ENCODE assay signal across 8 mouse cellular contexts in genomic region chr7:143548231-143548961, GRCm38 (mm10). TPM values are rescaled to one million over a fixed set of nuclear protein-coding genes. Genes with fewer than 3 reads are reported as not detected.
DNase-seq lines count a peak whose midpoint lies in the region; ATAC-seq and TF ChIP-seq lines count a peak whose summit lies in the region.

No protein-coding gene starts in this region.

- no peaks in the 10 kb centered on the region for H3K36me3 ChIP-seq in lung, embryonic 15.5 days
- H3K36me3 ChIP-seq in embryonic facial prominence, embryonic 15.5 days = no peaks in the 10 kb centered on the region
- H3K36me3 ChIP-seq in intestine, postnatal 0 days (ENCODE audit: control insufficient read depth, insufficient read depth) = no peaks in the 10 kb centered on the region
- 0 out of 2 replicates have a peak, but pooled peaks cover 3% of the 10 kb centered on the region for H3K36me3 ChIP-seq in midbrain, embryonic 16.5 days (ENCODE audit: control insufficient read depth, insufficient read depth, low read length)

- peak; percentile 79 to 91 for DNase-seq in adrenal gland, postnatal 36 days
- no peak for DNase-seq in adrenal gland, adult 8-10 months
- DNase-seq in lung, postnatal 14 days = no peak
- DNase-seq in cerebellum, adult 11 months = no peak

- WGBS in lung, embryonic 15.5 days = under 1% methylated on average over 53 of the region's 63 CpGs
- under 1% methylated on average over 56 of the region's 63 CpGs for WGBS in embryonic facial prominence, embryonic 15.5 days
- WGBS in intestine, postnatal 0 days = under 1% methylated on average over 42 of the region's 63 CpGs
- 0% methylated on average over 39 of the region's 63 CpGs for WGBS in midbrain, embryonic 16.5 days

- peak overlapping the region; percentile 97 for H3K4me3 ChIP-seq in lung, embryonic 15.5 days
- H3K4me3 ChIP-seq in embryonic facial prominence, embryonic 15.5 days (replicated peaks) = peak overlapping the region; percentile 97
- peak overlapping the region; percentile 90 for H3K4me3 ChIP-seq in intestine, postnatal 0 days (ENCODE audit: low read depth, low read length)
- peak overlapping the region; percentile 96 for H3K4me3 ChIP-seq in midbrain, embryonic 16.5 days (ENCODE audit: low read depth, low read length)

- TF ChIP-seq CTCF in intestine, postnatal 0 days (IDR thresholded peaks at IDR 0.05; ENCODE audit: low read depth) = no peak

- peak overlapping the region; percentile 96 for H3K27ac ChIP-seq in lung, embryonic 15.5 days
- H3K27ac ChIP-seq in embryonic facial prominence, embryonic 15.5 days (replicated peaks) = peak overlapping the region; percentile 92
- H3K27ac ChIP-seq in intestine, postnatal 0 days (ENCODE audit: low read depth, low read length) = peak overlapping the region; percentile 96
- H3K27ac ChIP-seq in midbrain, embryonic 16.5 days (ENCODE audit: low read length) = peak overlapping the region; percentile 85

- peak; percentile 82 for ATAC-seq in lung, embryonic 15.5 days (ENCODE audit: borderline replicate concordance, extremely low read depth, low FRiP score, low TSS enrichment)
- peak; percentile 75 for ATAC-seq in embryonic facial prominence, embryonic 15.5 days (ENCODE audit: insufficient number of reproducible peaks, low FRiP score, low TSS enrichment, low read depth)
- peak; percentile 85 for ATAC-seq in intestine, postnatal 0 days
- peak; percentile 83 for ATAC-seq in midbrain, embryonic 16.5 days

- H3K9me3 ChIP-seq in lung, embryonic 15.5 days = no peaks in the 10 kb centered on the region
- H3K9me3 ChIP-seq in embryonic facial prominence, embryonic 15.5 days (replicated peaks) = no peaks in the 10 kb centered on the region
- no peaks in the 10 kb centered on the region for H3K9me3 ChIP-seq in intestine, postnatal 0 days (ENCODE audit: control insufficient read depth)
- no peaks in the 10 kb centered on the region for H3K9me3 ChIP-seq in midbrain, embryonic 16.5 days (replicated peaks; ENCODE audit: control insufficient read depth, low read length, poor library complexity, severe bottlenecking)

- peak overlapping the region; percentile 92 for H3K9ac ChIP-seq in lung, embryonic 15.5 days
- peak overlapping the region; percentile 87 for H3K9ac ChIP-seq in embryonic facial prominence, embryonic 15.5 days
- peak overlapping the region; percentile 87 for H3K9ac ChIP-seq in intestine, postnatal 0 days (ENCODE audit: low read depth, low read length)
- peak overlapping the region; percentile 92 for H3K9ac ChIP-seq in midbrain, embryonic 16.5 days (ENCODE audit: low read depth, low read length)

- peak overlapping the region; percentile 61 for H3K4me2 ChIP-seq in lung, embryonic 15.5 days
- H3K4me2 ChIP-seq in embryonic facial prominence, embryonic 15.5 days (replicated peaks) = peak overlapping the region; percentile 57
- peak overlapping the region; percentile 72 for H3K4me2 ChIP-seq in intestine, postnatal 0 days (replicated peaks; ENCODE audit: low read depth)
- peak overlapping the region; percentile 88 for H3K4me2 ChIP-seq in midbrain, embryonic 16.5 days (ENCODE audit: low read length)

- peaks cover 29% of the 10 kb centered on the region for H3K4me1 ChIP-seq in lung, embryonic 15.5 days
- H3K4me1 ChIP-seq in embryonic facial prominence, embryonic 15.5 days = peaks cover 30% of the 10 kb centered on the region
- no peaks in the 10 kb centered on the region; the same call in 1 of the 2 replicates for H3K4me1 ChIP-seq in intestine, postnatal 0 days (replicated peaks; ENCODE audit: control insufficient read depth, insufficient read depth, low read length)
- peaks cover 30% of the 10 kb centered on the region for H3K4me1 ChIP-seq in midbrain, embryonic 16.5 days (ENCODE audit: control insufficient read depth, insufficient read depth, low read length)

- no peaks in the 10 kb centered on the region for H3K27me3 ChIP-seq in lung, embryonic 15.5 days
- H3K27me3 ChIP-seq in embryonic facial prominence, embryonic 15.5 days = no peaks in the 10 kb centered on the region
- no peaks in the 10 kb centered on the region for H3K27me3 ChIP-seq in intestine, postnatal 0 days (replicated peaks; ENCODE audit: control insufficient read depth, insufficient read depth, low read length)
- H3K27me3 ChIP-seq in midbrain, embryonic 16.5 days (ENCODE audit: control insufficient read depth, insufficient read depth, low read depth, low read length) = no peaks in the 10 kb centered on the region

RNA-seq across cellular contexts. Expression of gene Nap1l4, which starts 0.5 kb away (rescaled TPM):
- total RNA-seq in adrenal gland, postnatal 36 days (2021) = 100 to 1,000 TPM; 149 to 150 TPM
- 100 to 1,000 TPM; 132 to 141 (median 135) TPM for total RNA-seq in adrenal gland, adult 8-10 months (2022)
- polyA plus RNA-seq in lung, embryonic 15.5 days (2015; fragmentation: Nextera tagmentation; extraction: Ambion mirVana) = 254 and 255 TPM in 2 replicates
- 216 and 218 TPM in 2 replicates for polyA plus RNA-seq in embryonic facial prominence, embryonic 15.5 days (2015; fragmentation: Nextera tagmentation; extraction: Ambion mirVana)
- 79.9 and 85.0 TPM in 2 replicates for polyA plus RNA-seq in intestine, postnatal 0 days (2015; fragmentation: Nextera tagmentation; extraction: Ambion mirVana)
- 327 and 338 TPM in 2 replicates for polyA plus RNA-seq in midbrain, embryonic 16.5 days (2015; fragmentation: Nextera tagmentation; extraction: Ambion mirVana)

RNA-seq across cellular contexts. Expression of gene Phlda2, which starts 45.4 kb away (rescaled TPM):
- 1 to 10 TPM in 1 of 2 experiments, under 1 TPM in 1; 0.43 to 2.6 TPM for total RNA-seq in adrenal gland, postnatal 36 days (2021)
- 1 to 10 TPM in 2 of 4 experiments, under 1 TPM in 2; 0.49 to 5.2 (median 2.2) TPM for total RNA-seq in adrenal gland, adult 8-10 months (2022)
- polyA plus RNA-seq in lung, embryonic 15.5 days (2015; fragmentation: Nextera tagmentation; extraction: Ambion mirVana) = 4.7 and 4.9 TPM in 2 replicates
- 6.3 and 8.8 TPM in 2 replicates for polyA plus RNA-seq in embryonic facial prominence, embryonic 15.5 days (2015; fragmentation: Nextera tagmentation; extraction: Ambion mirVana)
- polyA plus RNA-seq in intestine, postnatal 0 days (2015; fragmentation: Nextera tagmentation; extraction: Ambion mirVana) = 1.0 and 1.3 TPM in 2 replicates
- polyA plus RNA-seq in midbrain, embryonic 16.5 days (2015; fragmentation: Nextera tagmentation; extraction: Ambion mirVana) = 0.93 TPM in 1 of 2 replicates, not detected in the other

RNA-seq across cellular contexts. Expression of gene Cars, which starts 51.5 kb away (rescaled TPM):
- total RNA-seq in adrenal gland, postnatal 36 days (2021) = 10 to 100 TPM; 46.9 to 59.3 TPM
- 10 to 100 TPM; 42.6 to 63.9 (median 48.2) TPM for total RNA-seq in adrenal gland, adult 8-10 months (2022)
- polyA plus RNA-seq in lung, embryonic 15.5 days (2015; fragmentation: Nextera tagmentation; extraction: Ambion mirVana) = 55.7 and 58.9 TPM in 2 replicates
- polyA plus RNA-seq in embryonic facial prominence, embryonic 15.5 days (2015; fragmentation: Nextera tagmentation; extraction: Ambion mirVana) = 61.8 and 63.3 TPM in 2 replicates
- 19.3 and 21.1 TPM in 2 replicates for polyA plus RNA-seq in intestine, postnatal 0 days (2015; fragmentation: Nextera tagmentation; extraction: Ambion mirVana)
- polyA plus RNA-seq in midbrain, embryonic 16.5 days (2015; fragmentation: Nextera tagmentation; extraction: Ambion mirVana) = 70.5 and 78.6 TPM in 2 replicates

Comparison
In these comparisons a context has a peak if more than half of its experiments do, and no peak if none do; other contexts are left out.
1. DNase-seq: peak in adrenal gland, postnatal 36 days (2 of 2); none in adrenal gland, adult 8-10 months (single experiment), lung, postnatal 14 days (single experiment) and cerebellum, adult 11 months (single experiment).
2. Peak in every context shown above with its lines, with median percentiles within 50 percentile points of each other: ATAC-seq, H3K27ac ChIP-seq, H3K4me2 ChIP-seq, H3K4me3 ChIP-seq and H3K9ac ChIP-seq.